Mouse (Mus musculus): Measurements from ENCODE around the gene Trim2. TPM values are rescaled to one million over a fixed set of nuclear protein-coding genes. Genes with fewer than 3 reads are reported as not detected.

Trim2 gene
- polyA plus RNA-seq, 1 experiment, result 2.4 TPM

DNA sequence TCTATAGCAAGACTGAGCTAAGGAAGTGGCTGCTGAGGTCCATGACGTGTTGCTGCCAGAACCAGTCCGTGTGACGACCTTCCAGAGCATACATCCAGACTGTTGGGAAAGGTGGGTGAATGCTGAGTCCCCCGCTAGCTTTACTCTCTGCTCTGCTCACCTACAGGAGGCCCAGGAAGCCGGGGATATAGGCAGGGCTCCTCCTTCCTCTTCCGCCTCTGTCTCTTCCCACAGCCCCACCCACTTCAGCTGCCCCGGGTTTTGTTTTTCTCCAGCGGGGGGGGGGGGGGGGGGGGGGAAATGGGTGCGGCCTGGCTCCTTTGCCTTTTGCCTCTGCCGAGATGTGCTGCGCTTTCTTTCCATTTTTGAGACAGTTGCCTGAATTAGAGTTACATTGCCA is 30.9 kb upstream of the Trim2 start:
- Histone ChIP-seq H3K79me3 (ENCODE audit: low read depth) (no peaks in the 10 kb centered on the region), H3K36me3 (ENCODE audit: control insufficient read depth, insufficient read depth) (no peaks in the 10 kb centered on the region), H3K79me2 (ENCODE audit: control insufficient read depth, insufficient read depth) (no peaks in the 10 kb centered on the region), H3ac (ENCODE audit: control insufficient read depth, insufficient read length, low read depth) (no peak overlapping the region), H3K4me3 (ENCODE audit: insufficient read depth, poor library complexity, severe bottlenecking) (no peak overlapping the region), H3K27me3 (ENCODE audit: control insufficient read depth, insufficient read depth, insufficient read length) (no peaks in the 10 kb centered on the region)
- no peak for TF ChIP-seq MAX (IDR thresholded peaks at IDR 0.05)
- TF ChIP-seq MYOD1 (IDR thresholded peaks at IDR 0.05; ENCODE audit: control insufficient read depth, insufficient read length, low read depth), result no peak
- TF ChIP-seq CEBPB (IDR thresholded peaks at IDR 0.05; ENCODE audit: low read depth), result no peak
- no peak for TF ChIP-seq USF1 (IDR thresholded peaks at IDR 0.05; ENCODE audit: low read depth)
- TF ChIP-seq MYOG (IDR thresholded peaks at IDR 0.05; ENCODE audit: control insufficient read depth, extremely low read depth, insufficient read length), result no peak
- no peak for TF ChIP-seq FOSL1 (IDR thresholded peaks at IDR 0.05; ENCODE audit: insufficient read depth, low read length, poor library complexity, severe bottlenecking)
- no peak for TF ChIP-seq CTCF (IDR thresholded peaks at IDR 0.05; ENCODE audit: control insufficient read depth, insufficient read depth, insufficient read length)

- H3K27me3 ChIP-seq (ENCODE audit: control insufficient read depth, insufficient read depth, insufficient read length), result no peaks in the 10 kb centered on the region
- no peak overlapping the region for H3ac ChIP-seq (ENCODE audit: control insufficient read depth, insufficient read length, low read depth)
- no peak overlapping the region for H3K4me3 ChIP-seq (ENCODE audit: insufficient read depth, poor library complexity, severe bottlenecking)
These were observed 29.7 kb upstream of the Trim2 start for GRCm38 (mm10) chr3:84336342-84336741.

DNA sequence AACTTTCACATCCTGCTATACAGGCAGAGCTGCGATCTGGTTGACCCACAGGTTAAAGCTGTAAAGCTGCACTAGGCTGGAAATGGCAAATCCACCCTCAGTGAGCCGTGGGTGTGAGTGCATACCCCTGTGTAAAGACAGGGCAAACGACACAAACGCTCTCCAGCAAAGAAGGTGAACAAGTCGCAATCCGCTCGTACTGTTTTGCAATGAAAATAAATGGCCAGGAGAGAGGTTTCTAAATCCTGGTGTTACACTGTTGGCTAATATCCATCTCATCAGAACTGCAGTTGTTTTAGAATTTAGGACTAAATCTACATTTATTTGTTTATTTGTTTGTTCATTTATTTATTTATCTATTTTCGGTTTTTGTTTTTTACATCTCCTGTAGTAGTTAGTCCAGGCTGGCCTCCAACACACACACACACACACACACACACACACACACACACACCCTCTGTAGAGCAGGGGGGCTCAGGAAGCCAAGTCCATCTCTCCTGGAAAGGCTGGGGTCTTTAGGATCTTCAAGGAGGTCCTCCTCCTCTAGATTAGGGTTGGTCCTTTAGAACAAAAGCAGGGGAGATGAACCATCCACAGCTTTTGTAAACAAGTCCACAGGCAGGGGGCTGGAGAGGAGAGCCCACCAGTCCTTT is 28.9 kb upstream of the Trim2 start:
- H3K79me2 ChIP-seq (ENCODE audit: control insufficient read depth, insufficient read depth), result no peaks in the 10 kb centered on the region
- no peak overlapping the region for H3ac ChIP-seq (ENCODE audit: control insufficient read depth, insufficient read length, low read depth)
- no peaks in the 10 kb centered on the region for H3K27me3 ChIP-seq (ENCODE audit: control insufficient read depth, insufficient read depth, insufficient read length)
- no peaks in the 10 kb centered on the region for H3K79me3 ChIP-seq (ENCODE audit: low read depth)
- no peaks in the 10 kb centered on the region for H3K36me3 ChIP-seq (ENCODE audit: control insufficient read depth, insufficient read depth)
- TF ChIP-seq MYOD1 (IDR thresholded peaks at IDR 0.05; ENCODE audit: control insufficient read depth, insufficient read length, low read depth) (no peak), FOSL1 (IDR thresholded peaks at IDR 0.05; ENCODE audit: insufficient read depth, low read length, poor library complexity, severe bottlenecking) (no peak), USF1 (IDR thresholded peaks at IDR 0.05; ENCODE audit: low read depth) (no peak), MAX (IDR thresholded peaks at IDR 0.05) (no peak), CEBPB (IDR thresholded peaks at IDR 0.05; ENCODE audit: low read depth) (no peak), MYOG (IDR thresholded peaks at IDR 0.05; ENCODE audit: control insufficient read depth, extremely low read depth, insufficient read length) (no peak), CTCF (IDR thresholded peaks at IDR 0.05; ENCODE audit: control insufficient read depth, insufficient read depth, insufficient read length) (no peak)
- no peak overlapping the region for H3K4me3 ChIP-seq (ENCODE audit: insufficient read depth, poor library complexity, severe bottlenecking)

More at GRCm38 (mm10) chr3:84336342-84336741, 29.7 kb upstream of the Trim2 start:
- TF ChIP-seq MYOG (IDR thresholded peaks at IDR 0.05; ENCODE audit: control insufficient read depth, extremely low read depth, insufficient read length) (no peak), FOSL1 (IDR thresholded peaks at IDR 0.05; ENCODE audit: insufficient read depth, low read length, poor library complexity, severe bottlenecking) (no peak), CEBPB (IDR thresholded peaks at IDR 0.05; ENCODE audit: low read depth) (no peak), MAX (IDR thresholded peaks at IDR 0.05) (no peak), MYOD1 (IDR thresholded peaks at IDR 0.05; ENCODE audit: control insufficient read depth, insufficient read length, low read depth) (no peak), USF1 (IDR thresholded peaks at IDR 0.05; ENCODE audit: low read depth) (no peak), CTCF (IDR thresholded peaks at IDR 0.05; ENCODE audit: control insufficient read depth, insufficient read depth, insufficient read length) (no peak)
- H3K79me2 ChIP-seq (ENCODE audit: control insufficient read depth, insufficient read depth), result no peaks in the 10 kb centered on the region
- H3K36me3 ChIP-seq (ENCODE audit: control insufficient read depth, insufficient read depth), result no peaks in the 10 kb centered on the region
- H3K79me3 ChIP-seq (ENCODE audit: low read depth), result no peaks in the 10 kb centered on the region

DNA sequence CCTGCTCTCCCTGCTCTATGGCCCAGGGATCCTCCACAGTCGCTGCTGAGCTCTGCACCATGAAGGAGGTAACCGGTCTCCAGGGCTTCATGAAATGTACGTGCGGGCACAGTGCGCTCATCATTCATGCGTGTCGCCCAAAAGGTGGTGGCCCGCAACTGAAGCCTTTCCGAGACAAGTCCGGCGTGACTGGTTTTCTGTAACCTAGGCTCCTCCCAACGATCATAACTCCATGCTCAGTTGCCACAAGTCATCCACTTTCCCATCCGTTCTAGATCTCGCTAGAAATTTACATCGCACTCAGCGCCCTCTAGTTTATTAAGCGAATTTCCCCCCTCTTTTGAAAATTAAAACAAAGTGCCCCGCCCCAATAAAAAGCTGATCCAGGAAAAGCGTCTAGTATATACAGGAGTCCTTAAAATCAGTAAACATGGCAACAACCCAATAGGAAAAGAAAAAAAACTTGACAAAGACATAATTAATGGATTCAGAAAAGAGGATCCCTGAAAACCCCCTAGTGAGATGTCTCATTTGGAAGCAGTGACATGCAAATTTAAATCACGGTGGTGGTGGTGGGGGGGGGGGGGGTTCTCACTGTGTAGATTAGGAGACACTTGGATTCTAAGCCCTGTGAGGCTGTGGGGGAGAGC is 28.2 kb upstream of the Trim2 start:
- Histone ChIP-seq H3ac (ENCODE audit: control insufficient read depth, insufficient read length, low read depth) (no peak overlapping the region), H3K27me3 (ENCODE audit: control insufficient read depth, insufficient read depth, insufficient read length) (no peaks in the 10 kb centered on the region), H3K4me3 (ENCODE audit: insufficient read depth, poor library complexity, severe bottlenecking) (no peak overlapping the region), H3K79me3 (ENCODE audit: low read depth) (no peaks in the 10 kb centered on the region), H3K79me2 (ENCODE audit: control insufficient read depth, insufficient read depth) (no peaks in the 10 kb centered on the region), H3K36me3 (ENCODE audit: control insufficient read depth, insufficient read depth) (no peaks in the 10 kb centered on the region)
- TF ChIP-seq CEBPB (IDR thresholded peaks at IDR 0.05; ENCODE audit: low read depth) (no peak), MAX (IDR thresholded peaks at IDR 0.05) (no peak), MYOG (IDR thresholded peaks at IDR 0.05; ENCODE audit: control insufficient read depth, extremely low read depth, insufficient read length) (no peak), MYOD1 (IDR thresholded peaks at IDR 0.05; ENCODE audit: control insufficient read depth, insufficient read length, low read depth) (no peak), FOSL1 (IDR thresholded peaks at IDR 0.05; ENCODE audit: insufficient read depth, low read length, poor library complexity, severe bottlenecking) (no peak), CTCF (IDR thresholded peaks at IDR 0.05; ENCODE audit: control insufficient read depth, insufficient read depth, insufficient read length) (no peak), USF1 (IDR thresholded peaks at IDR 0.05; ENCODE audit: low read depth) (no peak)

- TF ChIP-seq USF1 (IDR thresholded peaks at IDR 0.05; ENCODE audit: low read depth), result no peak
- peak; percentile 21 for TF ChIP-seq CTCF (IDR thresholded peaks at IDR 0.05; ENCODE audit: control insufficient read depth, insufficient read depth, insufficient read length)
- no peaks in the 10 kb centered on the region for H3K27me3 ChIP-seq (ENCODE audit: control insufficient read depth, insufficient read depth, insufficient read length)
- no peaks in the 10 kb centered on the region for H3K36me3 ChIP-seq (ENCODE audit: control insufficient read depth, insufficient read depth)
- H3K79me2 ChIP-seq (ENCODE audit: control insufficient read depth, insufficient read depth), result no peaks in the 10 kb centered on the region
- no peak overlapping the region for H3K4me3 ChIP-seq (ENCODE audit: insufficient read depth, poor library complexity, severe bottlenecking)
- H3K79me3 ChIP-seq (ENCODE audit: low read depth), result no peaks in the 10 kb centered on the region
- H3ac ChIP-seq (ENCODE audit: control insufficient read depth, insufficient read length, low read depth), result no peak overlapping the region
These were observed 27.0 kb upstream of the Trim2 start for GRCm38 (mm10) chr3:84333400-84334349.

Measured in C2C12 (cell line).